Mouse (Mus musculus): ENCODE measurements at regions not wholly inside any gene's neighbourhood (a gene's known extent, or its start where the extent isn't known, plus 50 kb on each side); places are given as distances from the start of the nearest gene placed in this dataset.

- no peaks in the 10 kb centered on the region for H3K27me3 ChIP-seq (ENCODE audit: control insufficient read depth, insufficient read depth, low read length)
- no peaks in the 10 kb centered on the region for H3K36me3 ChIP-seq (ENCODE audit: control insufficient read depth, insufficient read depth, low read length)
- no peak overlapping the region for H3K9ac ChIP-seq (ENCODE audit: low read length)
- H3K9me3 ChIP-seq (ENCODE audit: control insufficient read depth, low read length): no peaks in the 10 kb centered on the region
- 44% methylated on average over 1 of the region's 1 CpGs for WGBS
- H3K27ac ChIP-seq (replicated peaks): no peak overlapping the region
- H3K4me3 ChIP-seq (ENCODE audit: low read depth, low read length): no peak overlapping the region
- H3K4me2 ChIP-seq (replicated peaks; ENCODE audit: low read depth): no peak overlapping the region
- H3K4me1 ChIP-seq (replicated peaks; ENCODE audit: control insufficient read depth, insufficient read depth): no peaks in the 10 kb centered on the region
- ATAC-seq (ENCODE audit: low FRiP score, low TSS enrichment) (no peak), DNase-seq (ENCODE audit: low spot score) (no peak)
- TF ChIP-seq EP300 (optimal IDR thresholded peaks at IDR 0.05): no peak
- TF ChIP-seq CTCF (IDR thresholded peaks at IDR 0.05; ENCODE audit: low read depth): no peak
These were observed 385.0 kb upstream of the Adam34 start for GRCm38 (mm10) chr8:44094818-44095217.

- WGBS: 80% methylated on average over 1 of the region's 1 CpGs
- no peak for DNase-seq (ENCODE audit: low spot score)
- TF ChIP-seq EP300 (optimal IDR thresholded peaks at IDR 0.05) (no peak), CTCF (IDR thresholded peaks at IDR 0.05; ENCODE audit: low read depth) (no peak)
These were observed 383.6 kb upstream of the Adam34 start for GRCm38 (mm10) chr8:44093491-44093890.

DNA sequence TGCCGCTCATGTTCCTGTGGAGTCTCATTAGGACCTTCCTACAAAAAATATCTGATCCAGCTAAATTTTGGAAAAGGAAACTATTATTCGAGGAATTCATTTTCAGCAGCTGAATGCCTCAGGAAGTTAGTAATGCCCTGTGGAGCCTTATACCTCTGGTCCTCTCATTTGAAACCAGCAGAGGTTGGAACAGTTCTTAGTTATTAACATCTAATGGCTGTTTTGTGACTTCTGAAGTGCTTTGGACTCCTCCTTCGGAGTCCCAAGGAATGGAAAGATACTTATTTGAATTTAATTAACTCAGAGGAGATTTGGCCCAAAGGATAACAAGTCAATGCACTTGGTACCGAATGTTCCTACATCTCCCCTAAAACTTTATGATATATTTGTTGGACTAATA lies 372.2 kb upstream of the Adam34 start:
- no peaks in the 10 kb centered on the region for H3K4me1 ChIP-seq (replicated peaks; ENCODE audit: control insufficient read depth, insufficient read depth)
- H3K4me2 ChIP-seq (replicated peaks; ENCODE audit: low read depth): no peak overlapping the region
- TF ChIP-seq CTCF (IDR thresholded peaks at IDR 0.05; ENCODE audit: low read depth) (no peak), EP300 (optimal IDR thresholded peaks at IDR 0.05) (no peak)

More at GRCm38 (mm10) chr8:44093491-44093890, 383.6 kb upstream of the Adam34 start:
- no peak for ATAC-seq (ENCODE audit: low FRiP score, low TSS enrichment)
- no peak overlapping the region for H3K4me3 ChIP-seq (ENCODE audit: low read depth, low read length)
- no peaks in the 10 kb centered on the region for H3K4me1 ChIP-seq (replicated peaks; ENCODE audit: control insufficient read depth, insufficient read depth)
- no peaks in the 10 kb centered on the region for H3K9me3 ChIP-seq (ENCODE audit: control insufficient read depth, low read length)
- H3K4me2 ChIP-seq (replicated peaks; ENCODE audit: low read depth): no peak overlapping the region
- no peak overlapping the region for H3K9ac ChIP-seq (ENCODE audit: low read length)
- H3K36me3 ChIP-seq (ENCODE audit: control insufficient read depth, insufficient read depth, low read length): no peaks in the 10 kb centered on the region
- H3K27me3 ChIP-seq (ENCODE audit: control insufficient read depth, insufficient read depth, low read length): no peaks in the 10 kb centered on the region
- no peak overlapping the region for H3K27ac ChIP-seq (replicated peaks)

GRCm38 (mm10) chr8:44058846-44059245 lies 349.0 kb upstream of the Adam34 start:
- no peak overlapping the region for H3K4me3 ChIP-seq (ENCODE audit: low read depth, low read length)
- H3K27ac ChIP-seq (replicated peaks): no peak overlapping the region
- no peak for TF ChIP-seq CTCF (IDR thresholded peaks at IDR 0.05; ENCODE audit: low read depth)
- H3K9ac ChIP-seq (ENCODE audit: low read length): no peak overlapping the region
- no peaks in the 10 kb centered on the region for H3K4me1 ChIP-seq (replicated peaks; ENCODE audit: control insufficient read depth, insufficient read depth)
- no peaks in the 10 kb centered on the region for H3K36me3 ChIP-seq (ENCODE audit: control insufficient read depth, insufficient read depth, low read length)
- no peaks in the 10 kb centered on the region for H3K9me3 ChIP-seq (ENCODE audit: control insufficient read depth, low read length)
- ATAC-seq (ENCODE audit: low FRiP score, low TSS enrichment) (no peak), DNase-seq (ENCODE audit: low spot score) (no peak)
- H3K27me3 ChIP-seq (ENCODE audit: control insufficient read depth, insufficient read depth, low read length): no peaks in the 10 kb centered on the region
- no peak overlapping the region for H3K4me2 ChIP-seq (replicated peaks; ENCODE audit: low read depth)
- WGBS: 61% methylated on average over 5 of the region's 5 CpGs

More for the DNA sequence above, 372.2 kb upstream of the Adam34 start:
- no peak overlapping the region for H3K27ac ChIP-seq (replicated peaks)
- H3K9ac ChIP-seq (ENCODE audit: low read length): no peak overlapping the region
- WGBS: 81% methylated on average over 4 of the region's 4 CpGs
- no peaks in the 10 kb centered on the region for H3K9me3 ChIP-seq (ENCODE audit: control insufficient read depth, low read length)
- no peaks in the 10 kb centered on the region for H3K36me3 ChIP-seq (ENCODE audit: control insufficient read depth, insufficient read depth, low read length)
- no peak overlapping the region for H3K4me3 ChIP-seq (ENCODE audit: low read depth, low read length)
- no peak for ATAC-seq (ENCODE audit: low FRiP score, low TSS enrichment)
- DNase-seq (ENCODE audit: low spot score): no peak
- no peaks in the 10 kb centered on the region for H3K27me3 ChIP-seq (ENCODE audit: control insufficient read depth, insufficient read depth, low read length)

DNA sequence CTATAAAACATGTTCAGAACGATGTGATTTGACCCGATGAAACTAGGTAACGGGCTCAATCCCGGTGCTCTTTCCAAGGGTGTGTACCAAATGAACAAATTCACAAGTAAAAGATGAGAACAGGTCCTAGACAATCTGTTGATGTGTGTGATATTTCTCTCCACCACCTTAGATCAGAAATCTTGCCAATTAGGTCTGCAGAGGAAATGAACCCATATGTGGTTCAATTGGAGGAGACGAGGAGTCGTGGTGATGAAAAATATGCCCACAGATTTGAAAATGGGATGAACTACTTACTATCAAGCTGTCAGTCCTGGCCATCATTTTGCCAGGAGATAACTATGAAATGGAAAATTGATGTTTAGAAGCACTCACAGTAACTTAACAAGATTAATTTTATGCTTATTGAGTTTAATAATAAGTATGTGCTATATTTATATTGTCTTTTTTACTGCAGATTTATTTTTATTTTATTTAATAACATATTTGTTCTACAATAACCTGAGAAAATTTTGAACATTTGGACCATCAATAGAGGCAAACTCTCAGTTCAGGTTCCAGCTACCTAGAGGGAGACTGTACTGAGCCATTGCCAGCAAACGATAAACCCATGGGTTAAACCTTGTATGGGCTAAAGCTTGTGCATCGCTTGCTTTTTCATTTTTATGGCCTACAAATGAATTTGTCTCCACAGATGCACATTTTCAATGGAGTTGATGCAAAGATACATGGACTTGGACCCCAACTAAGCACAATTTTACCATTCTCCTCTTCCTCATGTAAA lies 332.9 kb upstream of the Adam34 start:
- TF ChIP-seq CTCF (IDR thresholded peaks at IDR 0.05; ENCODE audit: low read depth): no peak
- no peak for TF ChIP-seq EP300 (optimal IDR thresholded peaks at IDR 0.05)
- 92% methylated on average over 8 of the region's 8 CpGs for WGBS
- Histone ChIP-seq H3K9me3 (ENCODE audit: control insufficient read depth, low read length) (no peaks in the 10 kb centered on the region), H3K4me2 (replicated peaks; ENCODE audit: low read depth) (no peak overlapping the region), H3K4me1 (replicated peaks; ENCODE audit: control insufficient read depth, insufficient read depth) (no peaks in the 10 kb centered on the region), H3K36me3 (ENCODE audit: control insufficient read depth, insufficient read depth, low read length) (no peaks in the 10 kb centered on the region), H3K9ac (ENCODE audit: low read length) (no peak overlapping the region), H3K4me3 (ENCODE audit: low read depth, low read length) (no peak overlapping the region), H3K27me3 (ENCODE audit: control insufficient read depth, insufficient read depth, low read length) (no peaks in the 10 kb centered on the region), H3K27ac (replicated peaks) (no peak overlapping the region)
- ATAC-seq (ENCODE audit: low FRiP score, low TSS enrichment) (no peak), DNase-seq (ENCODE audit: low spot score) (no peak)

GRCm38 (mm10) chr8:44034211-44034610 lies 324.4 kb upstream of the Adam34 start:
- Histone ChIP-seq H3K27me3 (ENCODE audit: control insufficient read depth, insufficient read depth, low read length) (no peaks in the 10 kb centered on the region), H3K4me2 (replicated peaks; ENCODE audit: low read depth) (no peak overlapping the region), H3K4me3 (ENCODE audit: low read depth, low read length) (no peak overlapping the region), H3K27ac (replicated peaks) (no peak overlapping the region), H3K9me3 (ENCODE audit: control insufficient read depth, low read length) (no peaks in the 10 kb centered on the region), H3K4me1 (replicated peaks; ENCODE audit: control insufficient read depth, insufficient read depth) (no peaks in the 10 kb centered on the region), H3K36me3 (ENCODE audit: control insufficient read depth, insufficient read depth, low read length) (no peaks in the 10 kb centered on the region), H3K9ac (ENCODE audit: low read length) (no peak overlapping the region)
- DNase-seq (ENCODE audit: low spot score) (no peak), ATAC-seq (ENCODE audit: low FRiP score, low TSS enrichment) (no peak)
- no peak for TF ChIP-seq EP300 (optimal IDR thresholded peaks at IDR 0.05)
- no peak for TF ChIP-seq CTCF (IDR thresholded peaks at IDR 0.05; ENCODE audit: low read depth)
- WGBS: 21% methylated on average over 4 of the region's 4 CpGs
